Mouse (Mus musculus) lung, postnatal 0 days (tissue): ENCODE measurements around the gene Grid2ip. TPM values are rescaled to one million over a fixed set of nuclear protein-coding genes. Genes with fewer than 3 reads are reported as not detected.

Source experiments
- ATAC-seq: fragments of 200-750 bp; cut with Nextera tagmentation; 2 replicates; pipeline ENCODE4 v1.8.0; 2017; ENCODE audit warnings: moderate library complexity
- DNase-seq: peaks from one replicate; pipeline ENCODE4 v3.0.0-alpha.2; 2016; ENCODE audit warnings: low spot score
- H3K27ac ChIP-seq: fragments of 300-500 bp; sonication (generic); 2 replicates; pipeline ENCODE4 v1.5.1; 2014; ENCODE audit warnings: antibody characterized with exemption, mild to moderate bottlenecking, low read length, mixed read lengths
- H3K27me3 ChIP-seq: fragments of 300-500 bp; sonication (generic); replicated peaks from 2 replicates; pipeline ENCODE4 v1.6.1; 2014; ENCODE audit warnings: low read length, mixed read lengths; ENCODE audit not compliant: insufficient read depth
- H3K36me3 ChIP-seq: fragments of 300-500 bp; sonication (generic); 2 replicates; pipeline ENCODE4 v1.6.1; 2014; ENCODE audit warnings: low read length, mixed read lengths; ENCODE audit not compliant: insufficient read depth
- H3K4me1 ChIP-seq: fragments of 300-500 bp; sonication (generic); 2 replicates; pipeline ENCODE4 v1.6.1; 2014; ENCODE audit warnings: antibody characterized with exemption, low read depth, low read length, mixed read lengths; ENCODE audit not compliant: insufficient read depth
- H3K4me2 ChIP-seq: fragments of 300-500 bp; sonication (generic); replicated peaks from 2 replicates; pipeline ENCODE4 v1.6.1; 2014; ENCODE audit warnings: low read depth, mild to moderate bottlenecking, low read length, moderate library complexity, mixed read lengths
- H3K4me3 ChIP-seq: fragments of 300-500 bp; sonication (generic); 2 replicates; pipeline ENCODE4 v1.5.1; 2014; ENCODE audit warnings: low read depth, low read length
- H3K9ac ChIP-seq: fragments of 300-500 bp; sonication (generic); replicated peaks from 2 replicates; pipeline ENCODE4 v1.6.1; 2014; ENCODE audit warnings: low read depth, mild to moderate bottlenecking
- H3K9me3 ChIP-seq: fragments of 300-500 bp; sonication (generic); 2 replicates; pipeline ENCODE4 v1.6.1; 2016; ENCODE audit warnings: low read length, mixed read lengths
- CTCF ChIP-seq: IDR thresholded peaks from 2 replicates; pipeline ENCODE4 v1.5.1; 2016; ENCODE audit warnings: antibody characterized with exemption, mild to moderate bottlenecking
- EP300 ChIP-seq: IDR thresholded peaks from 2 replicates; pipeline ENCODE4 v1.6.1; 2016; ENCODE audit warnings: antibody characterized with exemption, mild to moderate bottlenecking, control low read depth
- WGBS: fragments of 180-500 bp; shearing (Covaris S2); extraction: QIAGEN DNeasy Blood & Tissue Kit; methylation state at CpG from one replicate; pipeline ENCODE4 v1.1.7; 2014; 5-methylcytosine and 5-hydroxymethylcytosine counted together
- polyA plus RNA-seq: library from polyadenylated mRNA; unstranded; fragments of >200 nt; fragmentation: Nextera tagmentation; extraction: Ambion mirVana; gene quantifications from 2 replicates; pipeline ENCODE4 v1.2.1, GENCODE M21; 2015

The Grid2ip gene
- polyA plus RNA-seq, 1 experiment from 2014 or later = not detected

DNA sequence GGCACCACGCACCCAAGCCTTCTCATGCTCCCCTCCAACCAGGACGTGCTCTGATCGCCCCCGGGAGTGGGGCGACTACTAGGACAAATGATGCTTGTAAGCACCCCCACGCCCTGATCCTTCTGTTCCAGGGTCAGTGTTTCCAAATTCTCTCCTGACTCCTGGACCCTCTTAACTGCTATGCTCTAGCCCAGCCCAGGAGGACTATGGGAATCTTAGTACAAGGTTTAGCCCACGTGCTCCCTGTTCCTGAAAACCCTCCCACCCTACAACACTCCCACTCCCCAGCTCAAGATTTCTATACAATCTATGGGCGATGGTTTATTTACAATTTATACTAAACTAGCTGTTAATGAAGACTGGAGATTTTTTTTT lies 41.6 kb upstream of the Grid2ip start:
- TF ChIP-seq EP300 = no peak
- no peak for TF ChIP-seq CTCF
- Histone ChIP-seq H3K9ac (peak overlapping the region; percentile 76; the same call in 1 of the 2 replicates), H3K4me1 (no peaks in the 10 kb centered on the region; the same call in 1 of the 2 replicates), H3K27ac (no peak overlapping the region), H3K9me3 (no peaks in the 10 kb centered on the region), H3K4me3 (peak overlapping the region; percentile 89), H3K27me3 (no peaks in the 10 kb centered on the region), H3K4me2 (peak overlapping the region; percentile 95), H3K36me3 (peaks cover 28% of the 10 kb centered on the region)
- WGBS = 8% methylated on average over 8 of the region's 8 CpGs
- no peak for ATAC-seq
- DNase-seq = no peak

DNA sequence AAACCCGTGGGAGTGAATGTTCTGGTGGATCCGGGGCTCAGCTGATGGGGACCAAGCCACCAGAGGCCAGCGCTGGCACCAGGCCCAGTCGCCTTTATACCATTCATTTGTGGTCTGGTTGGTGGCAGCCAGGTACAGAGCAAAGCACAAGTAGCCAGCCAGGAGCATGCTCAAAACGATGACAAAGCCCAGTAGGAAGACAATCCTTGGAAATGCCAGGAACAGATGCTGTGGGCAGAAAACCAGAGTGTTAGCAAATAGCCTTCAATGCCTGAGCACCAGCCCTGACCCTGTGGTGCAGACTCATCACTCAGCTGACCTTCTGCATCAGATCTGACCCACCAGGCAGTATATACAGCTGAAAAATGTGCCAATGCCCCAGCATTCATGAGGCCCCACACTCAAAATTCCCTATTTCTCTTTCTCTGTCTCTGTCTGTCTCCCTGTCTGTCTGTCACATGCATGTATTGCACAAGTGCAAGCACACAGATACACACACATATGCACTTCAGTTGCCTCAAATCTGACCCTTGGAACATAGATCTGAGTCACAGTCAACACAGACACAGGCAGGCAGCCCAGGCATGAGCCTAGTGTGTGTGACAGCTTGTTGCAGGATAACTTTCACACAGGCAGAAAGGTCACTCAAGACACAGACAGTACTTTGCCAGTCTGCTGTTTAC lies 40.4 kb upstream of the Grid2ip start:
- Histone ChIP-seq H3K27ac (no peak overlapping the region), H3K4me1 (no peaks in the 10 kb centered on the region; the same call in 1 of the 2 replicates), H3K9ac (no peak overlapping the region), H3K36me3 (peaks cover 27% of the 10 kb centered on the region), H3K9me3 (no peaks in the 10 kb centered on the region), H3K4me2 (no peak overlapping the region), H3K27me3 (no peaks in the 10 kb centered on the region), H3K4me3 (no peak overlapping the region)
- no peak for DNase-seq
- 86% methylated on average over 5 of the region's 5 CpGs for WGBS
- TF ChIP-seq CTCF (no peak), EP300 (no peak)
- ATAC-seq = no peak

DNA sequence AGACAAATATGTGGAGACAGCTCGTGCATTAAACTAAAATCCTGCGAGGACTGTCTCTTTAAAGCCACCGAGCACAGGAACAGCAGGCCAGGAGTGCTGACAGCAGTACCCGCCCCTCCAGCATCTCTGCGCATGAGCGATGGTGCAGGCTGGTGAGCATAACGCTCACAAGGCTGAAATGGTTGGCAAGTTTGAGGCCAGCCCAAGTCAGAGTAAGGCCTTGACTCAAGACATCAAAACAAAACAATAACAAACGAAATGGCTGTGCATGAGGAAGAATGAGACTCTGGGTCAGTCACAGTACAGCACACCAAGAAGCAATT lies 39.9 kb upstream of the Grid2ip start:
- Histone ChIP-seq H3K9ac (no peak overlapping the region), H3K4me2 (no peak overlapping the region), H3K4me1 (no peaks in the 10 kb centered on the region; the same call in 1 of the 2 replicates), H3K9me3 (no peaks in the 10 kb centered on the region), H3K27me3 (no peaks in the 10 kb centered on the region), H3K36me3 (peaks cover 28% of the 10 kb centered on the region), H3K27ac (no peak overlapping the region), H3K4me3 (no peak overlapping the region)
- no peak for TF ChIP-seq EP300
- TF ChIP-seq CTCF = no peak
- 82% methylated on average over 8 of the region's 8 CpGs for WGBS
- ATAC-seq = no peak
- no peak for DNase-seq

DNA sequence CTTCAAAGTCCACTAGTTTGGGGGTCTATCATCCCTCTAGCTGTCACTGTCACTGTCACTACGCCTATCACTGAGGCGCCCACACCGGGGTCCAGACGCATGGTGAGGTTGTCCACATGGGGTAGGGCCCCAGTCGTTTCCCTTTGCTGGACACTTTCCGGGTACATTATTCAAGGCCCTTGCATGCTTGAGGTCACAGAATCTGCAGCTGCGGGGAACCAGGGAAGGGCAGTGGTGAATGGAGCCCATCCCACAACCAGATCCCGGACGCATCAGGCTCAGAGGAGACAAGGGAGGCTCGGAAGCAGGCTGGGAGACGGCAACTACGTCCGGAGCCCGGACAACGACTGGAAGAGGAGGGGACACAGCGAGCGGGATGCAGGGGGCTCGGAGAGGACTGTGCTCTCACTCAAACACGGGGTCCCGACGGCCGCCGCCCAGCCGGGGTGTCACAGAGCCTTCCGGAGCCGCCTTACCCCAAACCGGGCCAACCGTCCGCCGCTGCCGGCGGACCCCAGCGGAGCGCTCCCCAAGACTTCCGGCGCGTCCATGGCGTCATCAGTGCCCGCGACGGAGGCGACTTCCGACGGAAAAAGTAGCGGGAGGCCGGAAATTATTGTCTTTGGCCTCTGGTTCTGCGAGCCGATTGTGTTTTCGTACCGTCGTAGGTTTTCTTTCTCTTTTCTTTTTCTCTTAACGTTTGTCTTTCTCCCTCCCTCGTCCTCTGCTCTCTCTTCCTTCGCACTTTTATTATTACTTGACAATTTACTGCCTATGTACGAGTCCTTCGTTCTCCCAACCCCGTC lies 28.2 kb upstream of the Grid2ip start, which contains the start of gene Zdhhc4:
Gene Zdhhc4, minus strand, starts transcription at position 567 of the 806 bp plus-strand sequence.
- under 1% methylated on average over 52 of the region's 57 CpGs for WGBS
- peak within 1 kb of the TSS; percentile 79 for H3K27ac ChIP-seq
- peaks cover 12% of the 10 kb centered on the region; the same call in 1 of the 2 replicates for H3K36me3 ChIP-seq
- ATAC-seq (peak; percentile 92), DNase-seq (peak; percentile 90)
- no peaks in the 10 kb centered on the region for H3K9me3 ChIP-seq
- H3K4me3 ChIP-seq = peak within 1 kb of the TSS; percentile 87
- TF ChIP-seq CTCF = no peak
- H3K27me3 ChIP-seq = no peaks in the 10 kb centered on the region
- no peaks in the 10 kb centered on the region; the same call in 1 of the 2 replicates for H3K4me1 ChIP-seq
- H3K4me2 ChIP-seq = peak within 1 kb of the TSS; percentile 90
- H3K9ac ChIP-seq = peak within 1 kb of the TSS; percentile 93

DNA sequence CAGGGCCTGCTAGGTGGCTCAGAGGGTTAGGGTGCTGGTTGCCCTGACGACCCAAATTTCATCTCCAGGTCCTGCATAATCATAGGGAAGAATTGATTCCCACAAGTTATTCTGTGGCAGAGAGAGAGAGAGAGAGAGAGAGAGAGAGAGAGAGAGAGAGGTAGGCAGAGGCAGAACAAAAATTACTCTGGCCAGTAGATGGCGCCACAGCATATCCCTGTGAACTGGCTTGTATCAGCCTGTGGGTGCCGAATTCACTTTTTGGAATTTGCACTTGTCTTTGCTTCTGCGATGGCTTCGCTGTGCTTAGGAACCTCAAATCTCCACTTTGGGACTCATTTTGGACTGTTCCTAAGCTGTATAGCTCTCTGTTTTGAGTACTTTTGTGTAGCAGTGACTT lies 23.3 kb upstream of the Grid2ip start:
- Histone ChIP-seq H3K4me3 (no peak overlapping the region), H3K4me2 (no peak overlapping the region), H3K27me3 (no peaks in the 10 kb centered on the region), H3K27ac (no peak overlapping the region), H3K36me3 (no peaks in the 10 kb centered on the region), H3K9me3 (no peaks in the 10 kb centered on the region), H3K4me1 (no peaks in the 10 kb centered on the region; the same call in 1 of the 2 replicates), H3K9ac (no peak overlapping the region)
- ATAC-seq = peak; percentile 38; the same call in 1 of the 2 replicates
- 11% methylated on average over 5 of the region's 5 CpGs for WGBS
- TF ChIP-seq EP300 (no peak), CTCF (peak; percentile 80)
- peak; percentile 70 for DNase-seq

DNA sequence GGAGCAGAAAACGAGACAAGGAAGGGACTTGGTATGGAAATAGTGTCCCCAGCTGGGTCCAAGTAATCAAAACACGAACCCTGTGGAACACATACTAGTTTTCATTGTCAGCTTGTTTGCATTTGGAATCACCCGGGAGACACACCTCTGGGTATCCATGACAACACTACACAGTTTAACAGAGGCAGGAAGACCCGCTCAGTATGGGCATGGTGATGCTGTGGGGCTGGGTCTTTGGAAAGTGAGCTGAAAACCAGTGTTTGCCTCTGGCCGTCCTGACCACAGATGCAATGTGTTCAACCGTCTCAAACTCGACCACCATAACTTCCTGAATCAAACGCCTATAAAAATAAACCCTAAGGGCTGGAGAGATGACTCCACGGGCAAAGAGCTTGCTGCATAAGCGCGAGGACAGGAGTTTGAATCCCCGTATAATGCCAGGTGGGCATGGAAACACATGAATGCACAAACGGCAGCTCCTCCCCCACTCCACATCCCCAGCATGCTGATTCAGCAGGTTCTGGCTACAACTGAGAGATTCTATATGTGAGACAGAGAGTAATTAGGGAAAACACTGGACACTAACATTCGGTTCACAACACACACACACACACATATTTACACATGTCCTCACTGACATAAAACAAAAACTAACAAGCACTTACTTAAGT lies 22.6 kb upstream of the Grid2ip start:
- Histone ChIP-seq H3K4me3 (no peak overlapping the region), H3K4me2 (no peak overlapping the region), H3K27me3 (no peaks in the 10 kb centered on the region), H3K9ac (no peak overlapping the region), H3K36me3 (no peaks in the 10 kb centered on the region), H3K27ac (no peak overlapping the region), H3K9me3 (no peaks in the 10 kb centered on the region), H3K4me1 (no peaks in the 10 kb centered on the region; the same call in 1 of the 2 replicates)
- WGBS = 60% methylated on average over 14 of the region's 14 CpGs
- no peak for DNase-seq
- no peak for ATAC-seq
- TF ChIP-seq CTCF = no peak
- no peak for TF ChIP-seq EP300
